Mouse (Mus musculus): ENCODE results near the gene Ndufv1.
"Not testable (repeated sequence)": the region's sequence is repeated elsewhere in the genome, so short reads cannot be mapped to it uniquely, and the experiment has no call there.

DNA sequence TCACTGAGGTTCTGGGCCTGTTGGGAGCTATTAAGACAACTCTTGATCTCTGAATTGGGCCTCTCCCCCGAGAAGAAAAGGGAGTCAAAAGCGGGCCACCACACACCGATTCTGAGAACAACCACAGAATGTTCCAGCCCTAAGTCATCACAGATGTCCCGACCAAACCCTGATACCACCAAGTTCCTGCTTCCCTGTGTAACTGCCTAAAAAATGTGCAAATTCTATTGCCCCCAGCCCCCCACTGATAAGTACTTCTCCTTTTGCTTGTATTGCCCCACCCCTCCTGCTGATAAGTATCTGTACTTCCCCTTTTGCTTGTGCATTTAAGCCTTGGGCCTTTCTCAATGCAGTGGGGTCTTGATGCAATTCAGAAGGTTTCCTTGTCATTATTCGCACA is 31.5 kb upstream of the Ndufv1 start:
- TF ChIP-seq POLR2A (IDR thresholded peaks at IDR 0.05; ENCODE audit: control insufficient read depth, low read depth, low read length); CTCF (IDR thresholded peaks at IDR 0.05; ENCODE audit: control insufficient read depth, insufficient read depth, insufficient replicate concordance, low read depth, low read length): not testable (repeated sequence)

Data from testis, adult 2 months (tissue).